ENCODE assay signal across 19 mouse cellular contexts in genomic region chr9:13880761-13881160, GRCm38 (mm10).
"Had no signal": no experiment of that assay in that cellular context is flagged by ENCODE, and none has a peak within 500 bp of the region (broad histone marks: within the 10 kb centered on the region; RNA-seq: fewer than 3 reads in every experiment).

No protein-coding gene starts in this region.

- H3K4me2 ChIP-seq: lung, embryonic 14.5 days; neural tube, embryonic 13.5 days; neural tube, embryonic 15.5 days had no signal

- H3K4me3 ChIP-seq: midbrain, embryonic 10.5 days; myocyte; neural tube, embryonic 13.5 days; neural tube, embryonic 15.5 days had no signal

- H3K27me3 ChIP-seq: neural tube, embryonic 13.5 days; neural tube, embryonic 15.5 days had no signal

- H3K4me1 ChIP-seq: midbrain, embryonic 10.5 days; neural tube, embryonic 13.5 days; neural tube, embryonic 15.5 days had no signal

- ATAC-seq: midbrain, embryonic 16.5 days had no signal

- H3K9me3 ChIP-seq: midbrain, embryonic 10.5 days; neural tube, embryonic 13.5 days; neural tube, embryonic 15.5 days had no signal

- H3K9ac ChIP-seq: liver, embryonic 14.5 days; lung, embryonic 14.5 days; neural tube, embryonic 13.5 days; neural tube, embryonic 15.5 days had no signal

- H3K36me3 ChIP-seq: midbrain, embryonic 10.5 days; neural tube, embryonic 13.5 days; neural tube, embryonic 15.5 days had no signal

- DNase-seq: lung, adult 18-20 months; lung, embryonic 14.5 days; lung, postnatal 10 days; lung, postnatal 4 days; midbrain, embryonic 14.5 days; retina, postnatal 1 day; right cerebral cortex, adult 18-20 months; right cerebral cortex, postnatal 25 days; right cerebral cortex, postnatal 4 days; spleen, adult 18-20 months; thymus, adult 2 months; thymus, postnatal 25 days; thymus, postnatal 4 days had no signal

- H3K27ac ChIP-seq: liver, embryonic 14.5 days; midbrain, embryonic 10.5 days; neural tube, embryonic 13.5 days; neural tube, embryonic 15.5 days had no signal
